Mouse (Mus musculus): Measurements from ENCODE around the gene Nkx6-2.

DNA sequence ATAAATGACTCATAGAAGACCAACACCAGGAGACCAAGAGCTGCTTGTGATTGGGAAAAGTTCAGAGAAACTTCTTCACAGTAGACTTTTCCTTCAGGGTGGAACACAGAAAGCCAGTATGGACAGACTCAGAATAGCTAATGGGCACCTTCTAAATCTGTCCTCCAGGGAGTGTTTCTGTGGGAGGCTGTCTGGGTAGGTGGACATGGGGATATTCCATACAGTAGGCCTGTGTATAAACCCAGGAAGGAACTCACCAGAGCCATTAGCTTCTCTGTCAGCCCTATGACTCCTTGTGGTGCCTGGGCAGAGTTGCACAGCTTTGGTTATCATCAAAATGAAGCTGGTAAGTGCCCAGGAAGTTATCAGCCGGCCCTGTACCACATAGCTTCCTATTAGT is 42.0 kb downstream of the Nkx6-2 start:
- TF ChIP-seq CTCF (IDR thresholded peaks at IDR 0.05; ENCODE audit: low read depth) (peak; percentile 2; the same call in 1 of the 2 replicates), EP300 (optimal IDR thresholded peaks at IDR 0.05) (no peak)
